Mouse (Mus musculus) liver, adult 2 months (tissue): ENCODE measurements around the gene Mmel1.

Source experiments
- CTCF ChIP-seq: fragments of 200-500 bp; IDR thresholded peaks from 2 replicates; pipeline ENCODE4 v1.5.1; 2011; ENCODE audit warnings: low read depth, low read length, control low read depth
- POLR2A ChIP-seq: fragments of 200-500 bp; IDR thresholded peaks from 2 replicates; pipeline ENCODE4 v1.6.1; 2011; ENCODE audit warnings: low read length, control low read depth; ENCODE audit not compliant: insufficient read depth; ENCODE audit errors: extremely low read depth

- no peak for TF ChIP-seq CTCF
- no peak for TF ChIP-seq POLR2A
These were observed 11.3 kb downstream of the Mmel1 start for GRCm38 (mm10) chr4:154880730-154881129.
